Mouse (Mus musculus) CD4-positive, CD25-positive, alpha-beta regulatory T cell, adult 4 months (primary cell): ENCODE measurements around the gene Ankrd35. TPM values are rescaled to one million over a fixed set of nuclear protein-coding genes. Genes with fewer than 3 reads are reported as not detected.
"Not testable (repeated sequence)": the region's sequence is repeated elsewhere in the genome, so short reads cannot be mapped to it uniquely, and the experiment has no call there.

Experiments
- ATAC-seq: one replicate; pipeline ENCODE4 v1.8.0; 2017
- polyA plus RNA-seq, 2 experiments: library from polyadenylated mRNA; unstranded; fragments of 100-300 nt; shearing (Covaris generic); gene quantifications; one replicate each; pipeline ENCODE4 v1.2.1; 2017

Gene Ankrd35
- polyA plus RNA-seq = not detected

DNA sequence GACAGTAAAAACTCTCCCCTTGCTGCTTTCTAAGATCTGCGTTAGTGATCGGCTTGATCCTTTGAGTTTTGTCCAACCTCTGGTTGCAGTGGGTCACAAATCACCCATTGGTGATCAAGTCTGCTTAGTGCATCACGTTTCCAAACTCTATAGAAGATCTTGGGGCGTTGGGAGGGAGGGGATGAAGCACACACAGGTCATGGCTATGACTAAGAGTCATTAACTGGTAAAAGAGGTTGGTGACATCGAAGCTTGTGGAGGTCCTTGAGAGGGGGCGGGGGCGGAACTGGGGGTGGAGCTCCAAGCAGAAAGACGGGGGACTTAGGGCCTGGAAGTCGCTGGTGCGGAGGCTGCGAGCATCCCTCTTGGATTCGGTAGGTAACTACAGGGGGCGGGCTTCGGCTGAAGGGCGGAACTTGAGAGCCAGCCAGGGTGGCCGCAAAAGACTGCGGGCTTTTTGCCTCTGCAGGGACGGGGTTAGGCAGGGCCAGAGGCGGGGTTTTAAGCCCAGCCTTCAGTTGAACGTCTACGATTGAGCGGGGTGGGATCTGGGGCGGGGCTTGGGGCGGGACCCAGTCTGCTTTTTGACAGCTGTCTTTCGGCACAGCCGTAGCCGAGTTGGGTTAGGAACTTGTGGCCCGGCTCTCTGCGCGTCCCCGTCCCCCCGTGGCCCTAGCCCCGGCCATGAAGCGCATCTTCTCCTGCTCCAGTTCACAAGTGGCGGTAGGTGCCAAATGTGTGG, at the start of gene Ankrd35:
Gene Ankrd35, plus strand, starts transcription at position 405 of the 742 bp plus-strand sequence.
- peak; percentile 96 for ATAC-seq

DNA sequence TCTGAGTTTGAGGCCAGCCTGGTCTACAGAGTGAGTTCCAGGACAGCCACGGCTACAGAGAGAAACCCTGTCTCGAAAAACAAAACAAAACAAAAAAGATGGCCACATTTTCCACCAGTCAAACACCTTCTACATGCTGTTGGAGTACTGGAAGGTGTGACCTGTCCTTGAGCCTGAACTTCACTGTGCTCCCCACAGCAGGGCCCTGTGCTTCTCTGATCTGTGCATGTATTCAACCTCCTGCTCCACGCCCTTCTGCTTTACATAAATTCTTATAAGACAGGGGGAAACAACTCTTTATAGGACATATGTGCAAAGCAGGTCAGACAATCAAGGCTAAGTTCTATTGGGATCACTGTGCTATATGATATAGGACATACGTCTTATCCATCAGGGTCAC, 46.7 kb upstream of the Ankrd35 start:
- ATAC-seq = no peak

DNA sequence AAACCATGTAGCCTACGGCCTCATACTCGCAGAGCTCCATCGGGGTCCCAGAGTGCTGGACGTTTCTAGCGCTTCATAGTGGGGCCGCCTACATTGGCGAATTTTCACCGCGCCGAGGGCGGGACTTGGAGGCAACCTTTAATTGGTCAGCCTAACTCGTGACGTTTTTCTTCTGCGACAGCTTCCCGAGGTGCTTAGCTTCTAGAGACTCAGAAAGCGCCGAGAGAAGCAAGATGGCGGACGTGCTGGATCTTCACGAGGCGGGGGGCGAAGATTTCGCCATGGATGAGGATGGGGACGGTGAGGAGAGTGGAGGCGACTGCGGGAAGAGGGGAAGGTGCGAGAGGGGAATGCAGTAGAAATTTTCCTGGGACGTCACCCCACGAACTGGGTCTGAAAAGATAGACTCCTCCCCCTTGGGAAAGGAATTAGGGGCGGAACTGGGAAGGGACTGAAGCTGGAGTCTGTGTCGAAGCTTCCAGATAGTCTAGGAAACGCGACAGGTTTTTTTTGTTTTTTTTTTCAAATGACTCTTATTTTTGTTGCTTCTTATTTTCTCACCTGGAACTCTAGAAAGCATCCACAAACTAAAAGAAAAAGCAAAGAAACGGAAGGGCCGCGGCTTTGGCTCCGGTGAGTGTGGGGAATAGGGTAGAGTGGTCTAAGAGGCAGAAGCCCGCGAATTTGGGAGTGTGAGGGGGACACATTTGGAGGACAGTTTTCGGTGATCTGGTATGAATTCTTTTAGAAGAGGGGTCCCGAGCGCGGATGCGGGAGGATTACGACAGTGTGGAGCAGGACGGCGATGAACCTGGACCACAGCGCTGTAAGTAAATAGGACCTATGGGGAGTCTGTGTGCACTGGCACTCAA, 40.0 kb upstream of the Ankrd35 start, which contains the start of gene Rbm8a:
Gene Rbm8a, plus strand, starts transcription at position 205 of the 872 bp plus-strand sequence.
- ATAC-seq = peak; percentile 99

DNA sequence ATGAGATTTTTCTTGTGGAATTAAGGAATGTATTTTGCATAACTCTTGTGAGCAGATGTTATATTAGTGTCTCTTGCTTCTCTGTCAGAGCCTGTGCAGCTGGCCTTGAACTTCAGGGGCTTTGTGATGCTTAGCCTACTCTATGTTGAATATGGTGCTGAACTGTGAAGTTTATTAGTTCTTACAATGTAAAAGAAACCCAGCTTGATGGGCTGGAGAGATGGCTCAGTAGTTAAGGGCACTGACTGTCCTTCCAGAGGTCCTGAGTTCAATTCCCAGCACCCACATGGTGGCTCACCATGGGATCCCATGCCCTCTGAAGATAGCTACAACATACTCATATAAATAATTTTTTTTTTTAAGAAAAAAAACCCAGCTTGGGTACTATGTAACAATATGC, 37.9 kb upstream of the Ankrd35 start:
- no peak for ATAC-seq

DNA sequence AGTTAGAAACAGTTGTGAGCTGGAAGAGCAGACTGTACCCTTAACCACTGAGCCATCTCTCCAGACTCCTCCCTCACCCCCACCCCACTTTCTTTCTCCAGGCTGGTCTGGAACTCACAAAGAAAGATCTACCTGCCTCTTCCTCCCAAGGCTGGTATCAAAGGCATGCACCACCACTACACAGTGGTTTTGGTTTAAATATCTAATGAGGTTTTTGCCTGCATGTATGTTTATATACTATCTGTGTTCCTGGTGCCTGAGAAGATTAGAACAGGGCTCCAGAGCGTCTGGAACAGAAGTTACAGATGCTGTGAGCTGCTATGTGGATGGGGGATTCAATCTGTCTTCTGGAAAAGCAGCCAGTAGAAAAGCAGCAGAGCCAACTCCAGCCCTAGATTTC, 35.9 kb upstream of the Ankrd35 start:
- no peak for ATAC-seq

DNA sequence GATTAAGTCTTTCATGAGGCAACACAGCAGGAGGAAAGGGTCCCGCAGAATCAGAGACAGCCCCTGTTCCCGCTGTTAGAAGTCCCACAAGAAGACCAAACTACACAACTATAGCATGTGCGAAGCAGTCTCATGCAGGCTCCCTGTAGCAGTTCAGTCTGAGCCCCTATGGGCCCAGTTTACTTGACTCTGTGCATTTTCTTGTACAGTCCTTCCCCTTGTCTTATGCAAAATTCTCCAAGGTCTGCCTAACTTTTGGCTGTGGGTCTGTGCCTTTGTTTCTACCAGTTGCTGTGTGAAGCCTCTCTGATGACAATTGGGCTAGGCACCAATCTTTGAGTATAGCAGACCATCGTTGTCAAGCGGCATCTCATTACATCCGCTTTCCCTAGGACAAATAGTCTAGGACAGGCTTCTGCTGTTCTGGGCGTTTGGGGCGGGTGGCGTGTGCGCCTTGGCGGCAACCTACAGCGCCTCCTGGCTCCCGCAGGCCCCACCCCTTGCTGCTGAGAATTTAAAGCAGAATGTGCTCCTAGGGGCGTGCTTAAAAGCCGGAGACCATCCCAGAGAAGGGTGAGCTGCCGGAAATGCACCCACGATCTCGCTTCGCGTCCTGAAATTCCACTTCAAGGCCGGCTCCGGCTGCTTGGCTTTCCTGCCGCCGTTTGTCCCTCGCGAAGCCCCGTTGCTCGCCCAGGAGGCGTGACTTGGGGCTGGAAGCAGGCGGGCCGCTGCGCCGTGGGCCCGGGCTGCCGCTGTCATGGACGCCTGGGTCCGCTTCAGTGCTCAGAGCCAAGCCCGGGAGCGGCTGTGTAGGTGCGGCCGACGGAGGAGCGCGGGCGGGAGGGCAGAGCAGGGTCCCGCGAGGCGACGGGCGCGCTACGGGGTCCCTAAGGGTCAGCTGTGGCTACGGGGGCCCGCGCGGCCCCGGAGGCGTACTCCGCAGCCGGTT, 34.7 kb upstream of the Ankrd35 start, which contains the start of the genes Pex11b and Gm42957:
Gene Pex11b, plus strand, starts transcription at position 449 of the 952 bp plus-strand sequence.
Gene Gm42957, plus strand, starts transcription at position 547 of the 952 bp plus-strand sequence.
- peak; percentile 87 for ATAC-seq

DNA sequence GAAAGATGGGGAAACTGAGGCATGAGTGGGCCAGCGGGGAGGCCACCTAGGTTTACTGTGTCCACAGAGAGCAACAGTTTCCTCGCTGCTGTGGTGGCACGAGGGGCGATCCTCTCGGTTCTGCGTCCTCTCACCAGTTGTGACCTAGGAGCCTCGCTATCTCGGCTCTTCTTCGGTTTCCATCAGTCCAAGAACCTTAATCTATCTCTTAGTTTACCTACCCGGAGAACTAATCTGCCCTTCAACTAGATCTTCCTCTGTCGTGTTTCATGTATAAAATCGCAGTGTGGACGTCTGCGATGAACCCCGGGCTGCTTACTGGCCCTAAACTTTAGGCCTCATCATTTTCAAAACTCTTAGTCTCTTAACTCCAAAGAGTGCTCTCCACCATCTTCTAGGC, 34.0 kb upstream of the Ankrd35 start:
- no peak for ATAC-seq

DNA sequence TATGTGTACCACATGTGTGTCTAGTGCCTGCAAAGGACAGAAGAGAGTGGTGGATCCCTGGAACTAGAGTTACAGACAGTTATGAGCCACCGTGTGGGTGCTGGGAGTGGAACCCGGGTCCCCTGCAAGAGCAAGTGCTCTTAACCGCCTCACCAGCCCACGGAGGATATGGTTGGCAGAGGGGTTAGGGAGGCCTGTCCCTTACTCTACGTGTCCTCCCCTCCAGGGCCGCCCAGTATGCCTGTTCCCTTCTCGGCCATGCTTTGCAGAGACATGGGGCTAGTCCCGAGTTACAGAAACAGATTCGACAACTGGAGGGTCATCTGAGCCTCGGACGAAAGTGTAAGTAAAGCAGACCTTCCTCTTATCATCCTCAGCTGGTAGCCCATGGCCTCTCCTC, 33.5 kb upstream of the Ankrd35 start:
- no peak for ATAC-seq

DNA sequence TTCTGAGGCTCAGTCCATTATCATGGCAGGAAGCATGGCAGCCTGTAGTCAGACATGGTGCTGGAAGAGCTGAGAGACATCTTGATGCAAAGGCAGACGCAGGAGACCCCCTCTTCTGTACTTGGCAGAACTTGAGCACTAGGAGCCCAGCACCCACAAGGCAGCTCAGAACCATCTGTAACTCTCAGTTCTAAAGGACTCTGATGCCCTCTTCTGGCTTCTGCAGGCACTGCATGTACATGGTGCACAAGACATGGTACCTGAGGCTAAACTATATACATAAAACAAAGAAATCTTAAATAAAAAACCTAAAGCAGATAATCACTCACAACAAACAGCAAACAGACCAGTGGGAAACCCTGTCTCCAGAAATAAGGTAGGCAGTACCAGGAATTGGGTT, 30.7 kb upstream of the Ankrd35 start:
- peak; percentile 47 for ATAC-seq

DNA sequence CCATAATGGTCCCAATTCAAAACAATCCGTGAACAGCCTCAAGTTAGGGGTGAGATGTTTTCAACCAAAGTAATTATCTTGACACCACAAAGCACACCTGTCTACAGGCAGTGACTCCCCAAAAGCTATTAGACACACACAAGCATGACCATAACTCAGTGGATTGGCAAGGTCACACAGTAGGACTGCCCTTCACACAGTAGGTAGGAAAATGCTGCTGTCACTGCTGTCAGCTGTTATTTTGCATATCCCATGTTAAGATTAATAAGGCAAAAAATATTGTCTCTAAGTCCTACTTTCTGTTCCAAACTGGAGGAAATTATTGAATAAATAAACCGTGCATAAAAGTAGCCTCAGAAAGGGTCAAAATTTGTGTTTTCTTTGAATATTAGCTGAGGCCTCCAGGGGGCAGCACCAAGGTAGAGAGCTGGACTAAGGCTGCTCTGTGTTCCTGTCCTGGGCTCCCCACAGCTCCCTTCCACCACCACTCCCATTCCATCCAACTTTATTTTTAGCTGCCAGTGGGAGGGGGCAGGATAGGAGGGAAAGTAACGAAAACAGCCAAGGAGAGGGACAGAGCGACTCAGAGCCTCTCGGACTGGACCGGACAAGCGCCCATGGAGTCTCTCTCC, 24.8 kb upstream of the Ankrd35 start, which contains the start of gene Itga10:
Gene Itga10, plus strand, starts transcription at position 567 of the 632 bp plus-strand sequence.
- ATAC-seq = no peak

DNA sequence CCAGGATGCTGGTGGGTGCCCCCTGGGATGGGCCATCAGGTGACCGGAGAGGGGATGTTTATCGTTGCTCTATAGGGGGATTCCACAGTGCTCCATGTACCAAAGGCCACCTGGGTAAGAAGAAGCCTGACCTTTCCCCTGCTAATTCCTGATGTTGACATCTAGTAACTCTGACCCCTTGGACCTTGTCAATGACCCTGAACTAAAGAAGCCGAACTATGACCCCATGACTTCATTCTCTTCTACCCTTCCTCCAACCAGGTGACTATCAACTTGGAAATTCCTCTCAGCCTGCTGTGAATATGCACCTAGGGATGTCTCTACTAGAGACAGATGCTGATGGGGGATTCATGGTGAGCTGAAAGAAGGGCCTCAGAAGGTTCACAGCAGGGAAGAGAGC, 22.6 kb upstream of the Ankrd35 start:
- no peak for ATAC-seq

DNA sequence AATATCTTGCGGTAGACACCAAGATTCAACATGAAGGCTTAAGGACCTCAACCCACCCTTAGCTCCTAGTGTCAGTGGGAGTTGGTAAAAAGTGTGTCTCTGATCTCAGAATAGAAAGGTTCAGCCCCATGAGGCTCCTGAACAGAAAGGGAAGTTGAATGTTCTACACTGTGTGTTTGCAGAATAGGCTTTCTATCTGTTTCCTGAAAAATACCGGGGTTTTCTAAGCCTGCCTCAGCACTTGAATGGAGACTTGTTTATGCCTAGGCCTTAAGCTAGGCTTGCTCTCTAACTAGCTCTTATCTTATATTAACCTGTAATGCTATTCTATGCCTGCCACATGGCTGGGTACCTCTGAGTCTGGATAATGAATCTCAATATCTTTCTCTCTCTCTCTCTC, 9.0 kb upstream of the Ankrd35 start:
- no peak for ATAC-seq

DNA sequence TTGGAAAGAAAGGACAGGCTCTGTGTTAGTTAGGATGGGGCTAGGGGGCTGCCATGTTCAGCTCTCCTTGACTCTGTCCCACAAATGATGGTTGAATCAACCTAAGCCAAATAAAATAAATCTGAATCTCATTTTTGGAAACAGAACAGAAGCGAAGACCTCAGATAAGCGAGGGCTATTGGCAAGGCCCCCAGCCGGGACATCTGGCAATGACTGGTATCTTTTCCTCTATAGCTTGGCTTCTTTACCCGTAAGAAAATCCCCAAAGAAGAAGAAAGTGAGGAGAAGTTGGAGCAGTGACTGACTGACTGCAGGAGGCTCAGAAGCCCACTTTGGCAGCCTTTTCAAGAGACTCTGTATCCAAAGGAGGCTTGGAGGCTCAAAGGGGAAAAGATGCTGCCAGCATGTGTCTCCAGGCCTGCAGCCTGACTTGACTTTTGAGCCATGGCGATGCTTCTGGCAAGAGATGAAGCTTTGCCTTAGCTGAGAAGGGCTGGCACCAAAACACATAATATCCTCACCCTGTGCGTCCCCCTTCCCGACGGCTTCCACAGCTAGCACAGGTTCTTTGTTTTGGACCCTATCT, 7.1 kb upstream of the Ankrd35 start:
- ATAC-seq = no peak

DNA sequence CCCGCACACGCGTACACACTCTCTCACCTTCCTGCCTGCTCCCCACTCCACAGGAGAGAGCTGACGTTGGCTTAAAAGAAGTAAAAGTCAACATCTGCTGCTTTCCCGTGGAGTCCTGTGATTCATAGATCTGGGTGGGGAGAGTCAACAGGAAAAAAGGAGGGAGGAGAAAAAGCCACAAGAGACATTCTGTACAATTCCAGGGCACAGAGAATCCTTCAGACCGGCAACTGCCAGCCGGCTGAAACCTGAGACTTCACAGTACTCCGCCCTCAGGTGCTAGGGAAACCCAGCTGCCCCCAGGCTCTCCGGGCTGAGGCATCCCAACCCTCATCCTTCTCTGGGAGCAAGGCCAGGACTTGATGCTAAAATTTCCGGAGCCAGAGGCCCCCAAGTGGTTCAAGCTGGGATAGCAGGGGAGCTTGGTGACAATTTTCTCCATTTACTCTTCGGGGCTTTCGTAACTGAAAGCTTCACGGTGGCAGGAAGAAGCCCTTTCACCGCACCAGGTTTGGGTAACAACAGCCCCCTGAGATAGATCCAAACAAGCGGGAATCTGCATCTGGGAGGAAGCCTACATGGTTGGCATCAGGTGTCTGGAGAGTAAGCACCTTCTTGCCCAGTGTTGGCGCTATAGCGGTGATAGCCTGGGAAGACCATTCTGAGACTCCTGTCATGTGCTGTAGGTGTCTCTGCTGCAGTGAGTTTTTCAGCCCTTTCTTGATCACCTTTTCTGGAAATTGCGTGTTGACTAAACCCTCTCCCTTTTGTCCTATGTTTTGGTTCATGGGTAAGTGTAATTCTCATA, 6.3 kb upstream of the Ankrd35 start:
- peak; percentile 79 for ATAC-seq

DNA sequence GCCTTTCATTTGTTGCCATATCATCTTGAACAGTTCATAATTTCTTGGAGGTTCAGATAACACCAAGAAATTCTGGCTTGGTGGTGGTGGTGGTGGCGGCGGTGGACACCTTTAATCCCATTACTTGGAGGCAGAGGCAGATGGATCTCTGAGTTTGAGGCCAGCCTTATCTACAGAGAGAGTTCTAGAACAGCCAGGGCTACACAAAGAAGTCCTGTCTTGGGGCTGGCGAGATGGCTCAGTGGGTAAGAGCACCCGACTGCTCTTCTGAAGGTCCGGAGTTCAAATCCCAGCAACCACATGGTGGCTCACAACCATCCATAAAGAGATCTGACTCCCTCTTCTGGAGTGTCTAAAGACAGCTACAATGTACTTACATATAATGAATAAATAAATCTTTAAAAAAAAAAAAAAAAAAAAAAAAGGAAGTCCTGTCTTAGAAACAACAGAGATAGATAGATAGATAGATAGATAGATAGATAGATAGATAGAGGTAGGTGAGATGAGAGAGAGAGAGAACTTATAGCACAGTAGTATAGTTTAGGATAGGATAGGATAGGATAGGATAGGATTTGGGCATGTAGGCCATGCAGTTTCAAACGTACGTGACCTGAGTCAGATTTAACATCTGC, 4.1 kb upstream of the Ankrd35 start:
- ATAC-seq = not testable (repeated sequence)

DNA sequence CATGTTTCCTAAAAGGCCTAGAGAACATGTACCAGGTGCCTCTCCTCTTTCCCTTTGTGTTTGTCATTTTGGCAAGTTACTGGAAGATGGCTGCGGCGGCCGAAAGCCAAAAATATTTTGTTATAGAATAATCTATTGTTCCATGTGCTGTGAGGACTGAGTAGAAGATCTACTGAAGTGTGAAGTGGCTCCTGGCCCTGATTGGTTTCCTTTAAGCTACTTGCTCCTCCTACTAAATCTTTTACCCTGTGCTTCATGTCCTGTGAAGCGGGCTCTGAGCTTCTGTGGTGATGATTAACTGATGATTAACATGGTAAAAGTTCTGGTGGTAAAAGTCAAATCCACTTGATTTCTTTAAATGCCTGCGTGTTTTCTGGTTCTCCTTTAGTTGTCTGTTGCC, 3.0 kb upstream of the Ankrd35 start:
- no peak for ATAC-seq

DNA sequence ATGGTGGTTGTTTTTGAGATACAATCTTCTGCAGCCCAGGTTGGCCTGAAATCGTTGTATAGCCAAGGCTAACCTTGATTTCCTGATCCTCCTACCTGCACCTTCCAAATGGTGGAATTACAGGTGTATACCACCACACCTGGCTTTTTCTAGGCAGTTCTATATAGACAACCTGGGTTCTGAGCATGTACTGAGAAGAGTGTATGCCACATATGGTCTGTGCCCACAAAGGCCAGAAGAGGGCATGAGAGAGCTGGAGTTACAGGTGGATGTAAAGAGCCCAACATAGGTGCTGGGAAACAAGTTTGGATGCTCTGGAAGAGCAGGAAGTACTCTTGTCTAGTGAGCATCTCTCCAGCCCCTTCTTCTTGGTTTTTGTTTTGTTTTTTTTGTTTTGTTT, 2.6 kb upstream of the Ankrd35 start:
- ATAC-seq = no peak

DNA sequence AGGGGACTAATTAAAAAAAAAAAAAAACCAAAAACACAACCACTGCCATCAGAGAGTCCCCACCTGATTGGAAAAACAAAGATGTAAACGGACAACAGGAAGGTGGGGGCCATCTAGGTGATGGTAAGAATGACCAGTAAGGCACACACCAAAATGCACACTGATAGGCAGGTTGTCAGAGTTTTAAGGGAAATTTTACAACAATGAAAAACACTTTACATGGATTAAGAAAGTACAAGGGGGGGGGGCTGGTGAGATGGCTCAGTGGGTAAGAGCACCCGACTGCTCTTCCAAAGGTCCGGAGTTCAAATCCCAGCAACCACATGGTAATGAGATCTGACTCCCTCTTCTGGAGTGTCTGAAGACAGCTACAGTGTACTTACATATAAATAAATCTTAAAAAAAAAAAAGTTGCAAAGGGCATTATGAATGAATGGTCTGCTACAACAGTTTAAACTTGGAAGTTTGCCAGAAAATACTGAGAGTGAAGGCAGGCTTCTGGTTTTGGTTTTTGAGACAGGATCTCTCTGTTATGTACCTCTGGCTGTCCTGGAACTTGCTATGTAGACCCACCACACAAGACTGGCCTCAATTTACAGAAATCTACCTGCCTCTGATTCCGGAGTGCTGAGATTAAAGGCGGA, 1.4 kb upstream of the Ankrd35 start:
- no peak for ATAC-seq

DNA sequence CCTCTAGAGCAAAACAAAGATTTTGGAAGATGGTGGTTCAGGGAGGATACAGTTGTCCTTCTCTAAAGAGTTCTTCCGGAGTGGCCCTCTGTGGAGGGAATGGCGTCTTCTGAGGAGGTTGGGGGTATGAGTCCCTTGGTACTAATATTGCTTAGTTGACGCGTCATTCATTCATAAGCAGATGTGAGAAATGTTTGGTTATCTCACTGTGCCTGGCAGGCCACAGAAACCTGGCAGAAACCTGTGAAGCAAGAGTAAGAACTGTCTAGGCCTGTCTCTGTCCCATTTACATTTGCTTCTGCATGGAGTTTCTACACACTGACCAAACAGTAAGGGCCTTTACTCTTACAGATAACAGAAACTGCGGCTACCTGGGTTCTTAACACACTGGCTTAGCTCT, 1.6 kb downstream of the Ankrd35 start:
- ATAC-seq = no peak

DNA sequence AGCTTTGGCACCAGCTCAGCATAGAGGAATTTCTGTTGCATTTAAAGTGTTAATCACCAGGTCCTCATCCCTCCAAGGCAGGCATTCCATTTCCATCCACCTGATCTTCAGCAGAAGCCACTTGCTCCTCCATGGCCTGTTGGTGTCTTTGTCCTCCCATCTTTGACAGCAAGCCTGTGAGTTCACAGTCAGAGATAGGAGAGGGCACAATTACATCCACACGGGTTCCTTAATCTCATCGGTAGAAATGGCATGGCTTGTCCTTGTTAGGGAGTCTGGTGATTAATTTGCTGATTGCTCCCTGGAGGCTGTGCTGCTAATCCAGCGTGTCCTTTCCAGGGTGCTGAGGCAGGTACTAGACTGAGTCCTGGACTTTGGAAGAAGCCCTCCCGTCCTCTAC, 3.6 kb downstream of the Ankrd35 start:
- no peak for ATAC-seq
